Mouse (Mus musculus): ENCODE data around the gene Dedd.

Dedd gene

GRCm38 (mm10) chr1:171361106-171362103 lies 32.5 kb downstream of the Dedd start:
- DNase-seq (ENCODE audit: low spot score) = no peak

GRCm38 (mm10) chr1:171365934-171366333 lies 37.0 kb downstream of the Dedd start:
- no peak for DNase-seq (ENCODE audit: low spot score)

GRCm38 (mm10) chr1:171369845-171370556 lies 41.1 kb downstream of the Dedd start, which contains the start of gene Nectin4:
Nectin4 (plus strand) TSS chr1:171370099.
- peak; percentile 40 for DNase-seq (ENCODE audit: low spot score)

DNA sequence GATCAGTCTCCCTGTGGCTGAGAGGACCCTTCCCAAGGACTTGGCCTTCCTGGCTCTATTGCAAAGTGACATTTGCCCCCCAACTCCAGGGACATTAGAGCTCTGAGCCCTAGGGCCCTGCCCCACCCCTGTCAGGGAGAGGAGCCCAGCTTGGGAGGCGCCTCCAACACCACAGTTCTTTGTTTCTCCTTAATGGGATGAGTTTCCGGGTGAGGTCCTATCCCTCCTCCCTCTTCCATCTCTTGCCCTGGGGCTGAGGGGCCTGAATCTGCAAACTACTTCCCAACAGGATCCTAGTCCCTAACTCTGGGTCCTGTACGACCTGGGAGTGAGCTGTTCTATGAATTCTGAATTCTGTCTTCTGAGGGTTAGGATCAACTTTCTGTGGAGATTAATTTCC lies 43.9 kb downstream of the Dedd start:
- no peak for DNase-seq (ENCODE audit: low spot score)

GRCm38 (mm10) chr1:171373946-171374345 lies 45.0 kb downstream of the Dedd start:
- no peak for DNase-seq (ENCODE audit: low spot score)

- peak; percentile 64 for DNase-seq (ENCODE audit: low spot score)
Measured at GRCm38 (mm10) chr1:171375646-171376097, 46.7 kb downstream of the Dedd start.

DNA sequence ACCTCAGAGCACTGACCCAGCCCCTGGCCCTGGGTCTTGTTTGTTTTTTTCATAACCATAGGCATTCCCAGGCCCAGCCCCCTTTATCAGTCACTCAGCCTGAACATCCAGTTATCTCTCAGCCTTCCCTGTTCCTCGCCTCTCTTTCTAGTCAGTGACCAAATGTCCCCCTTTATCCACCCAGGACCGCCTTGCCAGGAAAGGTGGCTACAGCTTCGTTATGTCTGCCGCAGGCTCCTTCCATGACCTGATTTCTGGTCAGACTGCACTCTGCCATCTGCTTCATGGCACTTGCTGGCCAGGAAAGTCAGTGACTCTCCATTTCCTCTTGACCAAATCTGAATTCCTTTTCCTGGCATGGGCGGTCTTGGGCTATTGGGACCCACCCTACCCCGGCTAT lies 49.4 kb downstream of the Dedd start:
- no peak for DNase-seq (ENCODE audit: low spot score)

DNA sequence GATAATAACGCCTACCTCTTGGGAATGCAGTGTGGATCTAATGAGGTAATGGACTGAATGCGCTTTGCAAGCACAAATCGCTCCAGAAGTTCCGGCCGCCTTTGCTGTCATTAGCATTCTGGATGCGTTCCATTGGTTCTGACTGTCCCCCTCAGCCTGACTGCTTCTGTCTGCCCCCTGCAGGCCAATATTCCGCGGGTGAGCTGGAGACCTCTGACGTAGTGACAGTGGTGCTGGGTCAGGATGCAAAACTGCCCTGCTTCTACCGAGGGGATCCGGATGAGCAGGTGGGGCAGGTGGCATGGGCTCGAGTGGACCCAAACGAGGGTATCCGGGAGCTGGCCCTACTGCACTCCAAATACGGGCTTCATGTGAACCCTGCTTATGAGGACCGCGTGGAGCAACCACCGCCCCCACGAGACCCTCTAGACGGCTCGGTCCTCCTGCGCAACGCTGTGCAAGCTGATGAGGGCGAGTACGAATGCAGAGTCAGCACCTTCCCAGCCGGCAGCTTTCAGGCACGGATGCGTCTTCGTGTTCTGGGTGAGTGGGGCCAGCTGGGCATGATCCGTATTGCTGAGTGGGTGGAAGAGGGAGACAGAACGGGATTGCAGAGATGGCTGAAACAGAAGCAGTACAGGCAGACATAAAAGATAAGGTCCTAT lies 51.1 kb downstream of the Dedd start:
- no peak for DNase-seq (ENCODE audit: low spot score)

- no peak for DNase-seq (ENCODE audit: low spot score)
Measured at GRCm38 (mm10) chr1:171382096-171382620, 53.2 kb downstream of the Dedd start.

GRCm38 (mm10) chr1:171384361-171384760 lies 55.4 kb downstream of the Dedd start:
- no peak for DNase-seq (ENCODE audit: low spot score)

DNA sequence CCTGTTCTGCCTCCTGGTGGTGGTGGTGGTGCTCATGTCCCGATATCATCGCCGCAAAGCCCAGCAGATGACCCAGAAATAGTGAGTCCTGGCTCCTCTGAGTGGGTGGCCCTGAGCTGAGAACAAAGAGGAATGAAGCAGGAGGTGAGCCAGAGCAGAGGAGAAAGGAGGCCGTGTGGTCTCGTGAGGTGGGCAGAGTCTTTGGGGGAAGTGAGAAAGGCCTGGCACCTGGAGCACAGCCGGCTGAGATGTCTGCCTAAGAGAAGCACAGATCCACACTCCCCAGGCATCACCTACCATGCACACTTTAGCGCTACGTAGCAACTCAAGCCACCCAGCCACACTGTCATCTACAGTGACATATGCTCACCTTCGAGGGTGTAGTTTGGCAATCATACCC lies 56.2 kb downstream of the Dedd start:
- DNase-seq (ENCODE audit: low spot score) = no peak

GRCm38 (mm10) chr1:171387099-171387498 lies 58.2 kb downstream of the Dedd start:
- no peak for DNase-seq (ENCODE audit: low spot score)

GRCm38 (mm10) chr1:171388376-171389102 lies 59.6 kb downstream of the Dedd start, which contains the start of gene Arhgap30:
Arhgap30 (plus strand) TSS chr1:171388954.
- DNase-seq (ENCODE audit: low spot score) = no peak

DNA sequence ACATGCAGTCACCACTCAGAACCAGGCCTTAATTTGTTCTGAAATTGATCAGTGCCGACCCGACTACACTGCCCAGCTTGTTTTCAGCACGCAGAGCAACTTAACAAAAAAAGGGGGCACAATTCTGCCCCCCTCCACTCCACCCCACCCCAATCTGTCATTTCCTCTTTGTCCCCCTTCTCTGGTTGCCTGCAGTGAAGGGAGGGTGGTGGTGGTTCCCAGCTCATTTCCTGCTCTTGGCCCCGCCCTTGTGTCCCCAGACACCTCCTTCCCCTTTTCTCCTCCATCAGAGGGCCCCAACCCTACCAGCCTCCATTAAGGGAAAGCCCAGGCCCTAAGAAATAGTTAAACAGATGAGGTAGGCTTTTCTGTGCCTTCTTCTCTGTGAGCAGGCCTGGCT lies 61.2 kb downstream of the Dedd start:
- DNase-seq (ENCODE audit: low spot score) = no peak
